Mouse (Mus musculus): ENCODE measurements around the gene Kdm2b. TPM values are rescaled to one million over a fixed set of nuclear protein-coding genes. Genes with fewer than 3 reads are reported as not detected.

Kdm2b gene
- 67.2 and 79.4 TPM in 2 replicates for polyA plus RNA-seq (2014; fragmentation: Nextera tagmentation; extraction: Ambion mirVana)

- H3K4me2 ChIP-seq (ENCODE audit: low read depth, severe bottlenecking) = peak within 1 kb of the TSS; percentile 96
- WGBS = 1% methylated on average over 15 of the region's 15 CpGs
- ATAC-seq (ENCODE audit: insufficient number of reproducible peaks, low FRiP score, low TSS enrichment, low read depth) (peak; percentile 16; the same call in 1 of the 2 replicates), DNase-seq (ENCODE audit: low spot score) (peak; percentile 64)
- H3K27ac ChIP-seq (replicated peaks; ENCODE audit: low read depth, low read length) = peak within 1 kb of the TSS; percentile 90
- no peaks in the 10 kb centered on the region for H3K36me3 ChIP-seq (ENCODE audit: control insufficient read depth, insufficient read depth, low read length)
- peak within 1 kb of the TSS; percentile 69 for H3K4me3 ChIP-seq (ENCODE audit: low read depth, low read length)
- H3K9me3 ChIP-seq (ENCODE audit: control insufficient read depth, low read length) = no peaks in the 10 kb centered on the region
- peak within 1 kb of the TSS; percentile 82 for H3K9ac ChIP-seq (ENCODE audit: low read length)
- H3K4me1 ChIP-seq (ENCODE audit: control insufficient read depth, insufficient read depth, low read length) = peaks cover 40% of the 10 kb centered on the region
- H3K27me3 ChIP-seq (ENCODE audit: control insufficient read depth, insufficient read depth, low read length) = no peaks in the 10 kb centered on the region
Observed at GRCm38 (mm10) chr5:122989551-122990330, at the start of gene Kdm2b. Gene Kdm2b, minus strand, starts transcription at chr5:122989823.

GRCm38 (mm10) chr5:123039120-123039752, 49.6 kb upstream of the Kdm2b start:
- H3K9me3 ChIP-seq (ENCODE audit: control insufficient read depth, low read length) = no peaks in the 10 kb centered on the region
- DNase-seq (ENCODE audit: low spot score) (peak; percentile 72), ATAC-seq (ENCODE audit: insufficient number of reproducible peaks, low FRiP score, low TSS enrichment, low read depth) (no peak)
- peak overlapping the region; percentile 24 for H3K4me3 ChIP-seq (ENCODE audit: low read depth, low read length)
- no peaks in the 10 kb centered on the region for H3K4me1 ChIP-seq (ENCODE audit: control insufficient read depth, insufficient read depth, low read length)
- WGBS = 4% methylated on average over 25 of the region's 25 CpGs
- H3K27me3 ChIP-seq (ENCODE audit: control insufficient read depth, insufficient read depth, low read length) = no peaks in the 10 kb centered on the region
- H3K9ac ChIP-seq (ENCODE audit: low read length) = peak overlapping the region; percentile 37; the same call in 1 of the 2 replicates
- peak overlapping the region; percentile 48 for H3K4me2 ChIP-seq (ENCODE audit: low read depth, severe bottlenecking)
- no peak overlapping the region for H3K27ac ChIP-seq (replicated peaks; ENCODE audit: low read depth, low read length)
- H3K36me3 ChIP-seq (ENCODE audit: control insufficient read depth, insufficient read depth, low read length) = no peaks in the 10 kb centered on the region

GRCm38 (mm10) chr5:123038115-123038514, 48.5 kb upstream of the Kdm2b start:
- Histone ChIP-seq H3K27me3 (ENCODE audit: control insufficient read depth, insufficient read depth, low read length) (no peaks in the 10 kb centered on the region), H3K4me2 (ENCODE audit: low read depth, severe bottlenecking) (no peak overlapping the region), H3K9me3 (ENCODE audit: control insufficient read depth, low read length) (no peaks in the 10 kb centered on the region), H3K4me3 (ENCODE audit: low read depth, low read length) (no peak overlapping the region), H3K27ac (replicated peaks; ENCODE audit: low read depth, low read length) (no peak overlapping the region), H3K4me1 (ENCODE audit: control insufficient read depth, insufficient read depth, low read length) (no peaks in the 10 kb centered on the region), H3K36me3 (ENCODE audit: control insufficient read depth, insufficient read depth, low read length) (no peaks in the 10 kb centered on the region), H3K9ac (ENCODE audit: low read length) (no peak overlapping the region)
- no peak for DNase-seq (ENCODE audit: low spot score)
- WGBS = 86% methylated on average over 5 of the region's 5 CpGs
- ATAC-seq (ENCODE audit: insufficient number of reproducible peaks, low FRiP score, low TSS enrichment, low read depth) = no peak

GRCm38 (mm10) chr5:123035564-123035963, 45.9 kb upstream of the Kdm2b start:
- no peaks in the 10 kb centered on the region for H3K9me3 ChIP-seq (ENCODE audit: control insufficient read depth, low read length)
- H3K36me3 ChIP-seq (ENCODE audit: control insufficient read depth, insufficient read depth, low read length) = no peaks in the 10 kb centered on the region
- no peak overlapping the region for H3K9ac ChIP-seq (ENCODE audit: low read length)
- H3K27me3 ChIP-seq (ENCODE audit: control insufficient read depth, insufficient read depth, low read length) = no peaks in the 10 kb centered on the region
- ATAC-seq (ENCODE audit: insufficient number of reproducible peaks, low FRiP score, low TSS enrichment, low read depth) (no peak), DNase-seq (ENCODE audit: low spot score) (no peak)
- 36% methylated on average over 6 of the region's 6 CpGs for WGBS
- H3K27ac ChIP-seq (replicated peaks; ENCODE audit: low read depth, low read length) = no peak overlapping the region
- no peak overlapping the region for H3K4me2 ChIP-seq (ENCODE audit: low read depth, severe bottlenecking)
- no peaks in the 10 kb centered on the region for H3K4me1 ChIP-seq (ENCODE audit: control insufficient read depth, insufficient read depth, low read length)
- H3K4me3 ChIP-seq (ENCODE audit: low read depth, low read length) = no peak overlapping the region

- H3K4me2 ChIP-seq (ENCODE audit: low read depth, severe bottlenecking) = no peak overlapping the region
- no peaks in the 10 kb centered on the region for H3K27me3 ChIP-seq (ENCODE audit: control insufficient read depth, insufficient read depth, low read length)
- no peak for DNase-seq (ENCODE audit: low spot score)
- no peaks in the 10 kb centered on the region for H3K4me1 ChIP-seq (ENCODE audit: control insufficient read depth, insufficient read depth, low read length)
- H3K36me3 ChIP-seq (ENCODE audit: control insufficient read depth, insufficient read depth, low read length) = no peaks in the 10 kb centered on the region
- no peaks in the 10 kb centered on the region for H3K9me3 ChIP-seq (ENCODE audit: control insufficient read depth, low read length)
- no peak overlapping the region for H3K9ac ChIP-seq (ENCODE audit: low read length)
- no peak for ATAC-seq (ENCODE audit: insufficient number of reproducible peaks, low FRiP score, low TSS enrichment, low read depth)
- H3K4me3 ChIP-seq (ENCODE audit: low read depth, low read length) = no peak overlapping the region
- 88% methylated on average over 4 of the region's 4 CpGs for WGBS
- no peak overlapping the region for H3K27ac ChIP-seq (replicated peaks; ENCODE audit: low read depth, low read length)
Observed at GRCm38 (mm10) chr5:123035089-123035488, 45.5 kb upstream of the Kdm2b start.

- no peaks in the 10 kb centered on the region; the same call in 1 of the 2 replicates for H3K36me3 ChIP-seq (ENCODE audit: control insufficient read depth, insufficient read depth, low read length)
- H3K4me2 ChIP-seq (ENCODE audit: low read depth, severe bottlenecking) = no peak overlapping the region
- DNase-seq (ENCODE audit: low spot score) = no peak
- H3K27ac ChIP-seq (replicated peaks; ENCODE audit: low read depth, low read length) = no peak overlapping the region
- H3K27me3 ChIP-seq (ENCODE audit: control insufficient read depth, insufficient read depth, low read length) = no peaks in the 10 kb centered on the region
- no peak overlapping the region for H3K4me3 ChIP-seq (ENCODE audit: low read depth, low read length)
- H3K4me1 ChIP-seq (ENCODE audit: control insufficient read depth, insufficient read depth, low read length) = no peaks in the 10 kb centered on the region
- ATAC-seq (ENCODE audit: insufficient number of reproducible peaks, low FRiP score, low TSS enrichment, low read depth) = no peak
- 72% methylated on average over 7 of the region's 7 CpGs for WGBS
- H3K9ac ChIP-seq (ENCODE audit: low read length) = no peak overlapping the region
- no peaks in the 10 kb centered on the region for H3K9me3 ChIP-seq (ENCODE audit: control insufficient read depth, low read length)
Observed at GRCm38 (mm10) chr5:123033646-123034160, 44.1 kb upstream of the Kdm2b start.

- 89% methylated on average over 3 of the region's 3 CpGs for WGBS
- no peak for ATAC-seq (ENCODE audit: insufficient number of reproducible peaks, low FRiP score, low TSS enrichment, low read depth)
Observed at GRCm38 (mm10) chr5:123031312-123031711, 41.7 kb upstream of the Kdm2b start.

GRCm38 (mm10) chr5:123029729-123030128, 40.1 kb upstream of the Kdm2b start:
- H3K27ac ChIP-seq (replicated peaks; ENCODE audit: low read depth, low read length) = no peak overlapping the region
- no peak for ATAC-seq (ENCODE audit: insufficient number of reproducible peaks, low FRiP score, low TSS enrichment, low read depth)
- WGBS = 91% methylated on average over 7 of the region's 7 CpGs

More at GRCm38 (mm10) chr5:123031312-123031711, 41.7 kb upstream of the Kdm2b start:
- H3K9ac ChIP-seq (ENCODE audit: low read length) = no peak overlapping the region
- no peak overlapping the region for H3K4me2 ChIP-seq (ENCODE audit: low read depth, severe bottlenecking)
- no peaks in the 10 kb centered on the region for H3K27me3 ChIP-seq (ENCODE audit: control insufficient read depth, insufficient read depth, low read length)
- H3K4me1 ChIP-seq (ENCODE audit: control insufficient read depth, insufficient read depth, low read length) = peaks cover 3% of the 10 kb centered on the region; the same call in 1 of the 2 replicates
- no peaks in the 10 kb centered on the region; the same call in 1 of the 2 replicates for H3K36me3 ChIP-seq (ENCODE audit: control insufficient read depth, insufficient read depth, low read length)
- H3K4me3 ChIP-seq (ENCODE audit: low read depth, low read length) = no peak overlapping the region
- no peaks in the 10 kb centered on the region for H3K9me3 ChIP-seq (ENCODE audit: control insufficient read depth, low read length)
- no peak overlapping the region for H3K27ac ChIP-seq (replicated peaks; ENCODE audit: low read depth, low read length)
- no peak for DNase-seq (ENCODE audit: low spot score)

More at GRCm38 (mm10) chr5:123029729-123030128, 40.1 kb upstream of the Kdm2b start:
- Histone ChIP-seq H3K4me2 (ENCODE audit: low read depth, severe bottlenecking) (no peak overlapping the region), H3K9ac (ENCODE audit: low read length) (no peak overlapping the region), H3K27me3 (ENCODE audit: control insufficient read depth, insufficient read depth, low read length) (no peaks in the 10 kb centered on the region), H3K4me1 (ENCODE audit: control insufficient read depth, insufficient read depth, low read length) (peaks cover 3% of the 10 kb centered on the region; the same call in 1 of the 2 replicates), H3K9me3 (ENCODE audit: control insufficient read depth, low read length) (no peaks in the 10 kb centered on the region), H3K36me3 (ENCODE audit: control insufficient read depth, insufficient read depth, low read length) (no peaks in the 10 kb centered on the region; the same call in 1 of the 2 replicates), H3K4me3 (ENCODE audit: low read depth, low read length) (no peak overlapping the region)
- DNase-seq (ENCODE audit: low spot score) = no peak

All from limb, embryonic 11.5 days (tissue).